ENCODE assay signal across 24 mouse cellular contexts in the genomic region with DNA sequence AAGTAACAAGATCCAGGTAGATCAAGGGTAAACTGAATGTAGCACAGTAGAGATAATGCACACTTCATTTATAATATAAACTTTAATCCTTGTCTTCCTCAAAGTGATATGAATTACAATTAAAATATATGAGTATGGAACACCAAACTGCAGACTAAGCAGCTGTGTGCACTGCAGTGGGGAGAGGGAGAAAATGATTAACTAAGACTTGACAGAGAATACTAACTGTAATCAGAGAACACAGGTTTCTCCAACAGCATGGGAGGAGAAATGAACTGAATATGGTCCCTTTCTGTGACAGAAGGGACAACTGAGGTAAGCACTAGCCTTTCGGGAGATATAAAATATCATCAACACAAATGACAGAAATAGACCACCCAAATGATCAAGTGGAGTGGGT.
A peak's percentile ranks its signal among the peaks of the same experiment; 100 is the strongest.
DNase-seq lines count a peak whose midpoint lies in the region; ATAC-seq and TF ChIP-seq lines count a peak whose summit lies in the region.
"Had no signal": no experiment of that assay in that cellular context is flagged by ENCODE, and none has a peak within 500 bp of the region (broad histone marks: within the 10 kb centered on the region; RNA-seq: fewer than 3 reads in every experiment).

No protein-coding gene starts in this region.

- CTCF ChIA-PET in Patski (lab: Charles Lee): interaction anchor here (0.6 kb wide), 1 partner anchor 111 kb away, joined by 3 read pairs; no protein-coding TSS in a partner anchor

- peak overlapping the region; percentile 50 for H3K27ac ChIP-seq in kidney, adult 2 months (ENCODE audit: insufficient read depth, low read depth, low read length)
- H3K27ac ChIP-seq: embryonic facial prominence, embryonic 10.5 days; embryonic facial prominence, embryonic 12.5 days; forebrain, embryonic 10.5 days; forebrain, embryonic 12.5 days had no signal

- POLR2A ChIA-PET in Patski (lab: Charles Lee): no interaction called here

- H3K4me1 ChIP-seq in kidney, adult 2 months (ENCODE audit: control insufficient read depth, insufficient read depth, low read length): peaks cover 7% of the 10 kb centered on the region; the same call in 1 of the 2 replicates
- H3K4me1 ChIP-seq: embryonic facial prominence, embryonic 10.5 days; embryonic facial prominence, embryonic 12.5 days; forebrain, embryonic 10.5 days; forebrain, embryonic 12.5 days had no signal

- H3K27me3 ChIP-seq in kidney, adult 2 months (replicated peaks; ENCODE audit: control insufficient read depth, insufficient read depth, low read length): no peaks in the 10 kb centered on the region
- H3K27me3 ChIP-seq in Patski: no peaks in the 10 kb centered on the region
- H3K27me3 ChIP-seq: embryonic facial prominence, embryonic 12.5 days; forebrain, embryonic 12.5 days had no signal

- in situ Hi-C loops in Patski (cut with MboI; ENCODE audit: low pct_unique_long_range_greater_than_20kb): no loop called here

- no peak overlapping the region for H3K4me3 ChIP-seq in kidney, adult 2 months (ENCODE audit: insufficient read depth, low read depth, low read length)
- H3K4me3 ChIP-seq: embryonic facial prominence, embryonic 10.5 days; embryonic facial prominence, embryonic 12.5 days; erythroblast, embryonic 14.5 days; forebrain, embryonic 10.5 days; forebrain, embryonic 12.5 days had no signal

- peak; percentile 58 for DNase-seq in kidney, adult 2 months
- no peak for DNase-seq in kidney, adult 18-20 months
- peak; percentile 56 for DNase-seq in kidney, adult 9 months
- no peak for DNase-seq in kidney, postnatal 25 days
- DNase-seq in kidney, postnatal 14 days: peak; percentile 2
- no peak for DNase-seq in kidney, adult 11 months
- DNase-seq in Patski (ENCODE audit: low read depth, low spot score): no peak
- DNase-seq: adrenal gland, adult 8-10 months; adrenal gland, postnatal 14 days; adrenal gland, postnatal 36 days; cerebellum, adult 11-12 months; cerebellum, adult 2 months; cerebellum, adult 9-10 months; cerebellum, postnatal 10 days; cerebellum, postnatal 25 days had no signal

- no peaks in the 10 kb centered on the region for H3K36me3 ChIP-seq in kidney, adult 2 months (ENCODE audit: control insufficient read depth, insufficient read depth, low read length)
- H3K36me3 ChIP-seq: embryonic facial prominence, embryonic 10.5 days; embryonic facial prominence, embryonic 12.5 days; forebrain, embryonic 10.5 days; forebrain, embryonic 12.5 days had no signal

- WGBS in kidney, adult 2 months: 79% methylated on average over 1 of the region's 1 CpGs

- peak; percentile 87 for ATAC-seq in Patski
- ATAC-seq in erythroblast, adult 5-6 weeks (replicated peaks; ENCODE audit: low FRiP score, poor library complexity, severe bottlenecking): no peak
- ATAC-seq: activated CD4-positive, CD25-positive, alpha-beta regulatory T cell, adult 4 months; forebrain, embryonic 14.5 days; forebrain, embryonic 16.5 days had no signal

- TF ChIP-seq CTCF in kidney, adult 2 months (conservative IDR thresholded peaks at IDR 0.05; ENCODE audit: insufficient read depth, insufficient read length, low read depth, low read length): no peak
- TF ChIP-seq CTCF in Patski (IDR thresholded peaks at IDR 0.05): no peak

- no peak for TF ChIP-seq POLR2A in kidney, adult 2 months (IDR thresholded peaks at IDR 0.05; ENCODE audit: low read depth, low read length)

Comparison
In these comparisons a context has a peak if more than half of its experiments do, and no peak if none do; other contexts are left out.
1. DNase-seq: peak in kidney, adult 2 months (single experiment), kidney, adult 9 months (single experiment) and kidney, postnatal 14 days (single experiment); none in kidney, adult 18-20 months (single experiment), kidney, postnatal 25 days (0 of 2), kidney, adult 11 months (single experiment) and Patski (single experiment).